Mouse (Mus musculus) WW6 (cell line): ENCODE data around the gene Pdcl3.

Experiments used
- DNase-seq: peaks from one replicate; pipeline ENCODE4 v3.0.0-alpha.2; 2013; ENCODE audit warnings: low read depth, low spot score

Pdcl3 gene

DNA sequence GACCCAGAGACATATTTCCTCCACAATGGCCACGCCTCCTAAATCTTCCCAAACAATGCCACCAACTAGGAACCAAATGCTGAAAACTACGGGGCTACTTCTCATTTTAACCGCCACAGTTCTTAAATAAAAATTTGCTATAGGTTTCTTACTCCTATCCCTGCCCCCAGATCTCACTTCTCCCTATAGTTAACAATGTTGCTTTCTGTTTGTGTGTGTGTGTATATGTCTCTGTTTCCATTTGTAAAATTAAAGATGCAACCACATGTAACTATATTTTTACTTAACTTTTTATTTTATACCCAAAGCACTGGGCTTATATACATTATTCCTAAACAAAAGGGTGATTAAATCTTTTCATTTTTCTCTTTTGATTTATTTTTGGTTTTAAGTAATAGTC lies at the start of gene Pdcl3:
Gene Pdcl3, plus strand, starts transcription at position 301 of the 400 bp plus-strand sequence.
- no peak for DNase-seq

DNA sequence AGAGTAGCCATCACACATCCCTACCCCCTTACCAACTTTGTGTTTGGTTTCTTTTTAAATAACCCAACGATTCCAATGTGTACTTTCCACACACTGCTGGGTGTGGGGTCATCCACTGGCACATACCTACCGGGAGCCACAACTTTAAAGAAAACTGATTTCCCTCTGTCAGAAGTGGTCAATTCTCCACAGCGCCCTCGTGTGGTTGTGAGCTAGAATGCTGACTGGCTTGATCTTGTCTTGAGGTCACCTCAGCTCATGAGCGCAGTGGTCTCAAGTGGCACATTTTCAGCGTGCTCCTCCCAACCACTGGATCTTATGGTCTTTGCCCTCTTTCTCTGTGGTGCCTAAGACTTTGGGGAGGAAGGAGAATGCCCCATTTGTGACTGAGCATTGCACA lies 48.6 kb upstream of the Pdcl3 start:
- DNase-seq: no peak

DNA sequence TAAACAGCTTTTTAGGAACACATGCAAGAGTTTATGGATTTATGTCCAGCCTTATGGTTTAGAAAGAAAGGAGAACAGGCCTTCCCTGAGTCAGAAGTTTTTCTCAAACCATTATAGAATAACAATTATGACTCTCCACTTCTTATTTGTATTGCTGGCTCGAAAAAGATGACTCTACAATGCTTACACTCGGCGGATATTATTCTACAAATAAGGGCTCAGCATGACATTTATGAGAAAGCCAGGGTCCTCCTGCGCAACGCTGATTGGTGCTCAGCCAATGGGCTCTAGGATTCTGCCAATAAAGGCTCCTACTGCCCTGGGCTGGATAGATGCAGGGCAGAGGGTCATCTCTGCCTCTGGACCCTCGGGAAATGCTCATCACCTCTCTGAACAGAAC lies 46.6 kb upstream of the Pdcl3 start, which contains the start of gene Nms:
Gene Nms, plus strand, starts transcription at position 301 of the 400 bp plus-strand sequence.
- DNase-seq: no peak

DNA sequence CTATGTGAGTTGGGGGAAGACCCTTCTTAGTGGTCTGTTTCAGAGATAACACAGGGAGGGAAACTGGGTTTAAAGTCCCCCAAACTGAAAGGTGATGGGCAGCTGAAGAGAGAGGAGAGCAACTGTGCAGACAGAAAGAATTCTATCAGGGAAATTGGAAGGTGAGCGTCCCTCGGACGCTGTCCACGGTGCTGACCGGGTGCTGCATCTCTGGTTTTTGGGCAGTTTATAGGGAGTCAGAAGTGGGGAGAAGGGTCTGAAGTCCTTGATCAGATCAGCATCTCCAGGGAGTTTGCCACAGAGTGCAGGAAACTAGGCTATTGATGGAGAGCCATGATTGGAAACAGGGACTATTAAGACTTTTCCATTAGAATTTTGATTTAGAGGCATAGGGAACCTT lies 45.8 kb upstream of the Pdcl3 start:
- no peak for DNase-seq

DNA sequence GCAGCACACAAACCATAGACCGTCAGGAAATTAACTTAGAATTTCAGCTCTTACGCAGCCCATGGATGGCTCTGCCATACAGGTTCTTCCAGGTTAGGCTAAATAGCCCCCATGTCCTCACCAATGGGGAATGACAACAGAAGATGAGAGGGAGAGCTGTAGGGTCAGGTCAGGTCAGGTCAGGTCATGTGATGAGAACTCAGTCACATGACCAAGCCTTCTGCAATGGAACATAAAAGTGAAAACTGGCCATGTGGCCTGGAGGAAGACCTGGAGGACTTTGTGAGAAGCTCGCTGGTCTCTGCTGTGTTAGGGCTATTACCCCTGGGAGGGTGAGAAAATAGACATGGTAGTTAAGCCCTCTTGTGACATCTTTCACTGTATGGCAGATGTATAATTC lies 29.0 kb upstream of the Pdcl3 start:
- DNase-seq: no peak

DNA sequence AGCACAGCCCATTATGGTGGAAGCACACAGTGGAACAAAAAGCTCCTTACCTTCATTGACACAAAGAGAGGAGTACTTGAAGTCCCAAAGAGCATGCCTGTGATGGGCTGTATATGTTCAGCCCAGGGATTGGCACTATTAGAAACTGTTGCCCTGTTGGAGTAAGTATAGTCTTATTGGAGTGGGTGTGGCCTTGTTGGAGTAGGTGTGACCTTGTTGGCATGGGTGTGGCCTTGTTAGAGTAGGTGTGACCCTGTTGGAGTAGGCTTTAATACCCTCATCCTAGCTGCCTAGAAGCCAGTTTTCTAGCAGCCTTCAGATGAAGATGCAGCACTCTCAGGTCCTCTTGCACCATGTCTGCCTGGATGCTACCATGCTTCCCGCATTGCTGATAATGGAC lies 16.3 kb upstream of the Pdcl3 start:
- DNase-seq: no peak

DNA sequence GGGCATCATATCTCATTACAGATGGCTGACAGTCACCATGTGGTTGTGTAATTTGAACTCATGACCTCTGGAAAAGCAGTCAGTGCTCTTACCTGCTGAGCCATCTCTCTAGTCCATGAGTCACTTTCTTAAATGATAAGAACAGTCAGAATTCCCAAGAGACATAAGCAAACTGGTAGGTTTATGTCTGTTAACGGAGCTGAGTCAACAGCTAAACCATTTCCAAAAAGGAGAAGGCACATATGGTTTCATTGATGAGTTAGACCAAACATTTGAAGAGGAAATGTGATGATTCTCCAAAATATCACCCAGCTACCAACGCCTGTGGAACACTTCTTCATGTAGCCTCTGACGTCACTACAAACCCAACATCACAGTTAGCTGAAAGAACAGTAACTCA lies 13.7 kb upstream of the Pdcl3 start:
- no peak for DNase-seq

DNA sequence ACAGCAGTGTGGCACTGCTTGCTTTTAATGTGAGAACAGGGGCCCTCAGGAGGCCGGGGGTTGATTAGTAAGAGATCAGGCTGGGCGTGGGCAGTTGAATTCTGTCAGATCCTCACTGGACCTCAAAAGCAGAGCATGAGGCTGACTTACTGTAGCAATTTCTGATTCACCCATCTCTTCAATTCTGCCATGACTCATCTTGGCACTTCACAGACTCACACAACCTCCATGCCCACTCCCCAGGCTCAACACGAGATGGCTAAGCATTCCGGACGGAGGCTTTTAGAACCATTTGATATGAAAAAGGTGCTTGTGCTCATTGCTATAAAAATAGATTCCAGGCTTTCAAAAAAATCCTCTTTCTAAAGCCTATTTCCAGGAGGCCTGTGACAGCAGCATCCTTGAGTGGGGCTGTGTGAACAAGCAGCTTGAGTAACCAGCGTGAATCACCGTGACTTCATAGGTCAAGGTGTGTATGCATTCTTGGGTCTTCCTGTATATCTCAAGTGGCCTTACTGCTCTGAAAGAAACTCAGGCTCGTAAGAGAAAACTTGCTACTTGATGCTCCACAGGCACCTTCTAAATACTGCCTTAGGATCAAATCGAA lies 12.3 kb upstream of the Pdcl3 start:
- DNase-seq: no peak

DNA sequence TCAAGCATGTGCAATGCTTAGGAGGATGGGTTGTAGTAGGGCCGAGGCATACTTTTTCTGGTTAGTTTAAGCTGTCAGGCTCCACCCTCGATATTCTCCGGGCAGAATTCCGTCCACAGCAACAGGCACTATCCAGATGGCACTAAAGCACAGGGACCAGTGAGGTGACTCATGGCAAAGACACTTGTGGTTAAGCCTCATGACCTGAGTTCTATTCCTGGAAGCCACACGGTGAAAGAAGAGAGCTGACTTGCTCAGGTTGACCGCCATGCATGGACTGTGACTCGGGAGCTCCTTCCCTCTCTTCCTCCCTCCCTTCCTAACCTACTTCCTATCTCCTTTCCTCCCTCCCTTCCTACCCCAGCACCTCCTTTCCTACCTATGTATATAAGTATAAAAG lies 5.5 kb upstream of the Pdcl3 start:
- DNase-seq: no peak

DNA sequence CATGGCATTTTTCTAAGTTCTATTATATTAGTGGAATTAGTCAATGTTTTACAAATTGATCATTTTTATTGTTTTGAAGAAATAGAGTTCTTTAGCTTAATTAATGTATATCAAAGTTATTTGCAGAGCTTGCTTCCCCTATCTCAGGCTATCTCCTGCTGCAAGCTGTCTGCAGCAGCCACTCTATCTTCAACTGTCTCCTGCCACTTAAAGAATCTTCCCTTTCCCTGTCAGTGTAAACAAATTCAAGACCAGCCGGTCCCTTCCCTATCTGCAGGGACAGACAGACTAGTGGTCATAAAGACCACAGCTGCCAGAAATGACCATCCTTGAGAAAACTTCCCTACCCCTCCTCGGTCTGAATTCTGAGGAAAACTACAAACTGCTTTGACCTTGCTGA lies 1.5 kb upstream of the Pdcl3 start:
- DNase-seq: no peak

DNA sequence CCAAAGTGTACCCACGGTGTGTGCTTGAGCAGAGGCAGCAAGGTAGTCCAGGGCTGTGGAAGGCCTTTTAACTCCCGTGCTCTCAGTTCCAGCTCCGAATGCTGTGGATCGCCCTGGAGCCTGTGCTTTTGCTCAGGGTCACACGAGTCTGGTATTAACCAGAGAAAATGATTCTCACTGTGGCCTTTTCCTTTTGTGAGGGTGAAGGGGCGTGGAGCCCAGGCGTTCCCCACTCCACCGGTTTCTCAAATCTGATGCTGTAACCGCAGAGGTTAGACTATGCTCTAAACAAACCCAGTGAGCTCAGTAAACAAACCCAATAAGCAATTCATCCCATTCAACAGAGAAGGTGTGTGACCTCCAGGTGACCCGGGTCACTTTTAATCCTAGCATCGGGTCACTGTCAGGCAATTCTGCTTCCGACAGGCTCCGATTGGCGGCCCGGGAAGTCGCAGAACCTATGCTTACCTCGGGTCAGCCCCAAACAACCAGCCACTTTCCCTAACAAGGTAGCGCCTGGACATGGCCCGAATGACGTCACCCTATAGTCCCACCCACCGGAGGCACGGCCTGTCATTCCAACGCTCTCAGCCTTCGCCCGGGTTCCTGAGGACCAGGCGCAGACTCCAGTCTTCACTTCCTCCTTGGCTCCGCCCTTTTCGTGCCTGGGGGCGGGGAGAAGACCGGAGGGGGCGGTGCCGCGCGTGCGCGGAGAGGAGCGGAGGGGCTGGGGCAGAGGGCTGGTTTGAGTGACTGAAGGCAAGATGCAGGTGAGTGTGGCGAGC lies 1.9 kb downstream of the Pdcl3 start:
- peak; percentile 95 for DNase-seq

DNA sequence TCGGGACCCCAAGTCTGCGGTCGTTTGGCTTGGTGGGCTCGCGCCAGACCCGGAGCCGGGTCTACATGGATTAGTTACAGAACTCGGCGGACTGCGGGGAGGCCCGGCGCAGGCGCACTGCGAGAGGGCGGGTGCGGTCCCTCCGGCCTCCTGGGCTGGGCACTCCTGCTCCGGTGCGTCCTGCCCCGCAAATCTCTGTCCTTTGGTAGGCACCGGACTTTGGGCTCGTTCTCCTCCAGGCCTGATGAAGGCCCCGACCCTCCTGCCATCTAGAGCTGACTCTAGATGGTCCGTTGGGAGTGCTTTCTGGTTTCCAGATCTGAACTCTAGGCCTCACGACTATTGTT lies 2.4 kb downstream of the Pdcl3 start:
- DNase-seq: no peak

DNA sequence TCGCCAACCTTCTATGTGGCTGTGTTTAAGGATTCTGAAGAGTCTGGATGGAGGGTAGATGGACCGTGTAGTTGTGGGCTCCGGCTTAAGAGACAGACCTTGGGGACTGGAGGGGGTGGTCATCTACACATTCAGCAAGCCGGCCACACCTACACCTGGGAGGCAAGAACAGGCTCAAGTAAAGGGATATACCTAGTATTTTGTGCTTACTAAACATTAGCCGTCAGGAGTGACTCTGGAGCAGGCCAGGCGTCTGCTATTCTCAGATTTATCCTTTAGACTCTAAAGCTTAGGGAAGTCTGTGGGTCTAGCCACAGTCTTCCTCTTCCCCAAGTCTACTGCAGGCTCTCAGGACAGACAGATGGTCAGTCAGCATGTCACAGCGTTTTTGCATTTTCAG lies 2.9 kb downstream of the Pdcl3 start:
- DNase-seq: no peak

DNA sequence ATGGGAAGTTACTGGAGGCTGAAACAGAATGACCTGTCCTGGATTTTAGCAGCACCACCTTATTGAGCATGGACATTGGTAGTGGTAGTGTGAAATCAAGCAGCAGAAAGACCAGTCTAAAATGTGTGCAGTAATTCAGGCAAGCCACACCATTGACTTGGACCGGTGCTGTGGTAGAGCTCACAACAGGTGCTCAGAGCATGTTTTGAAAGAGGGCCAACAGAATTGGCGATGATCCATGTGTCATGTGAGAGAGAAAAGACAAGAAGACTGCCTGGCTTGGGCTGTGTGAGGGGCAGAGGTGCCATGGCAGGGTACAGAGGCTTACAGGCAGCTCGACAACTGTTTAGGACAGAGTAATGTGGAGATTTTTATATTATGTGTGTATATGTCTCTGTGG lies 7.0 kb downstream of the Pdcl3 start:
- DNase-seq: no peak

DNA sequence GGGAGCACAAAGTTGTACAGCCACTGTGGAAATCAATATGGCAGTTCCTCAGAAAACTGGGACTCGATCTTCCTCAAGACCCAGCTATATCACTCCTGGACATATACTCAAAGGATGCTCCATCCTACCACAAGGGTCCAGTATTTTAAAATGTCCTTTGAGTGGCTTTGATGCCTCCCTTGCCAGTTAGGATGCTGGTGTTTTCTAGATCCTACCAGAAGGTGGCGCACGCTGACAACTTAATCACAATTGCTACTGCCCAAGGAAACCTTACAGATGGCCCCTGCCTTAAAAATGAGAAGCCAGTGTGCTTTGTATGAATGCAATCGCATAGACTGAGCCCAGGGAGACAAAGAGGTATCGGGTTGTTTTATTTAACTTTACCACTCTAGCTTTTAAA lies 15.7 kb downstream of the Pdcl3 start:
- DNase-seq: no peak

DNA sequence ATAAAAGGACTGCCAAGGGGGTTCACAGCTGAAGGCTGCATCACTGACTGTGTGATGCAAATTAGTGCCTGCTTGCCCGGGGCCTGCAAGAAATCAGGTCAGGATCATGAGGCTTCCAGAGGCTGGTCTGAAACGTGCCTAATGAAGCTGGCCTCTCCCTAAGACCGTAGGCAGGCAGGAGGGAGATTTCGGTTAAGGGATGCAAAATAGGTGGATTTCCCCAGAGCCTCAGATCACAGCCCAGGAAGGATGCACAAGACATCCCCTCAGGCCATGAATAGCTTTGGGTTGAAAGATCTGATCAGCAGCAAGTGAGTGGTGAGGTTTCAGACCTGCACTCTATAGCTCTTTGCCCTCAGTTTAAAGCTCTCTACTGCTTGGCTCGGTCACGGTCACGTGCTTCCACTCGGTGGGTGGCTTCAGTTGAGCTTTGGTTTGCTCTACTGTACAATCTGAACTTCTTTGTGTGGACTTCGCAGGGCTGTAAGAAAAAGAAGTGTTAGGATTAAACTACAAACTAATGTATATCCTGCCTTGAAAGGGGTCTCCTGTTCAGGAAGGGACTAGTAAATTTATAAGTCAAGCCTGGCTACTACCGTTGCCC lies 20.4 kb downstream of the Pdcl3 start:
- DNase-seq: no peak

DNA sequence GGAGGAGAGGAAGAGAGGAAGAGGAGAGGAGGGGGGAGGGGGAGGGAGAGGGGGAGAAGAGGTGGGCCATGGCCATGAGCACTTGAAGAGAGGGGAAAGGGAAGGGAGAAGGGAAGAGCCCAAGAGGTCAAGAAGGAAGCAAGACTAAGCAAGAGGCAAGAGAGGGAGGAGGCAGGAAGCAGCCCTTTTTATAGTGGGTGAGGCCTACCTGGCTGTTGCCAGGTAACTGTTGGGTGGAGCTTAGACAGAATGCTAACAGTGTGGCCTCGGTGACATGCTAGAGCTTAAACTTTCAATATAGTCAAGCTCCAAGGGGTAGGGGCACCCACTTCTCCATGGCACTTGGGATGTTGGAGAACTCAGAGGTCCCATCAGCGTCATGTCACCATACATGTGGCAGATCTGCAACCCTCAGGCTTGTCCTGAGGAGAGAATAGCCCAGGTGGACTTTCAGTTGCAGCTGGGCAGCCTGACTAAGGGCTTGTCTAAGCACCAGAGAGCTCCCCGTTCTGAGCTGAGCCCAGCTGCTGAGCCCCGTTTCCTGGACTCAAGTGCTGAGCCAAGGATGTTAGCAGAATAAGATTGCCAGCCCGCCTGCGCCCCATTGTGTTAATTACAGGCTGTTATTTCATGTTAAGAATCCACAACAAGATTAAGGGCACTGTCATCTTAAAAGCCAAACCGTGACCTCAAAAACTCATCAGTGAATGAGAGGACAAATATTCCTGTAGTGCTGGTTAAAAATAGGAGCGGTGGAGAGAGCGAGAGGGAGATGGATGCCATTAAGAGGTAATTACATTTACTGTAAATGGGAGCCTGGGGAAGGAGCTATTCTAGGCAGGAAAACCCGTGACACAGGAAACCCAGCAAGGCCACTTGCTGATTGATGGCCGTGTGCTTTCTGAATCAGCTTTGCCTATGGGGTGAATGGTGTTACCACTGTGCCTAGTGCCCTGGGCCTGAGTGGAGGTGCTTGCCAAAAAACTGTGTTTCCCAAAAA lies 21.7 kb downstream of the Pdcl3 start:
- no peak for DNase-seq

DNA sequence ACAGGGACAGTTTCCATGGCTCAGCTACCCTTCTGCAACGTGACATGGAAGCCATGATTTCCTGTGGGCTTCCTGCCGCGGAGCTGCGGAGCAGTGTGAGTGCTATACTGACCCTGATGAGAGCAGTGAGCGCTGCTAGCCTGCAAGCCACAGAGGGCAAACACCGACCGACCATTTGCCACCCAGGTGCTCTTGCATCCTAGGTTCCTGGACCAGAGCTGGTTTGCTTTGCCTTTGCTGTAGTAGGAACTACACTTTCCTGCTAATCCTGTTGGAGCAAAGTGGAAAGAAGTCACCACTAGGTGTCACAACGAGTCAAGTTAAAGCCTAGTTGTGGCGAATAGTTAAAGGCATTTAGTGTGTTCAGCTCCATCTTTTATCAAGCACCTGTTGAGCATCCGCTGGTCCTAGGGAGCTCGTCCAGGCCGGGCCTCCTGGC lies 25.2 kb downstream of the Pdcl3 start:
- peak; percentile 58 for DNase-seq

DNA sequence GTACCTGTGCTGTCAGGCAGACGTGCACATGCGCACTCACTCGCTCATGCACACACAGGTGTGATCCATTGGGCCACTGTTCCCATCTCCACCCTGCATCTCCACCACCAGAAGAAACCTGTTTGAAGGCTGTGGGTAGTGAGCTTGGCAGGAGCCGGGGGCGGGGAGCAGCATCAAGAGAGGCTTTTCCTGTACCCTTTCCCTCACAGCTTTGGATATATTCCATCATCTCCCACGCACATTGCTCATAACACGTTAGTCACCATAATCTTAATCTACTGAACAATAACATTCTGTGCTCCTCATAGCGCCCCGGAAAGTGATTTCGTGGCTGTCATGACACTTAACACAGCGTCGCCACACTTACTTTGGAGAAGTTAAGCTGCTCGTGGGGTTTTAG lies 27.2 kb downstream of the Pdcl3 start:
- no peak for DNase-seq

DNA sequence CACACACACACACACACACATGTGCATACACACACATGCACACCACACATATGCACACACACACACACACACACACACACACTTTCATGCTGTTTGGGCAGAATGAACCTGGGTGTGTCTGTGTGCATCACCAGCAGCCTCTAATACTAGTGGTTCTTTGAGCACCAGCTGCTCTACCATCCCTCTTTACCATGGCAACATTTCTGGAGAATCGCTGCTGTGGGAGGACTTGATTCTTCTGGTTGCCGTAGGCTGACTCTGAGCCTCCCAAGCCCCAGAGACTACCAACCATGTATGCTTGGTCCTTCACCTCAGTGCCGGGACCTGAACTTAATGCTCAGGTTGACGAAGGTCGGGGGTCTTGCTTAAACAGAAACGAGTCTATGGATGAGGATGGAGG lies 28.4 kb downstream of the Pdcl3 start:
- no peak for DNase-seq

DNA sequence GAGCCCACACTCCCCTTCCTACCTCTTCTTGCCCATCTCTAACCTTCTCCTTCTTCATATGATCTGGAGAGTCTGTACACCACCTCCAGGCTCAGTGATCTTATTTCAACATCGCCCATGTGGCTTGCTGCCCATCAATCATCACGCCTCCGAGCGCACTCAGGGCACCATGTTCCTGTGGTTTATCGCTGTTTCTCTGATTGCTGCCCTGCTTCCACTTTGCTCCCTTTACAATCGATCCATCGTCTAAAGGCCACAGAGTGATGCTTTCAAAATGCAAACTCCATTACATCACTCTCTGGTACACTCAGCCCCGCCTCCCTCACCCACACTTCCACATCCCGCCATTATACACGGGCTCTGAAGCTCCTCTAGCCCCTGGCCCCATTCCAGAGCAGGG lies 30.1 kb downstream of the Pdcl3 start:
- DNase-seq: no peak

DNA sequence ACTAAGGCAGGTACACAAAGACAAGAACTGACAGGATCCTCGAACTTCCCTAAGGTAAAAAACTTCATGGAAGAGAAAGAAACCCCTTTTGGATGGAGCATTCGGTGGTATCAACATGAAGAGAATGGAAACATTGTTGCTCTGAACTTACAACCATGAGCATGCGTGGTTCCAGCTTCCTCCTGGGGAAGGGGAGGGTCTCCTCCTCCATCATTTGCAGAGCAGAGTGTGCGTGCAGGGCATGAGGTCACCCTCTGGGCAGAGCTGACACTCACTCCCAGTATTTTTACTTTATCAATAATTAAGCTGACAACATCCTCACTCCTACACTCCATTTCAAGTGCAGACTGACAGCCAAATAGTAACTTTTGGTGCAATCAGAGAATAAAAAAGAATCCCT lies 32.5 kb downstream of the Pdcl3 start:
- DNase-seq: no peak
